12 mouse cellular contexts compared by ENCODE assay signal in the genomic region with DNA sequence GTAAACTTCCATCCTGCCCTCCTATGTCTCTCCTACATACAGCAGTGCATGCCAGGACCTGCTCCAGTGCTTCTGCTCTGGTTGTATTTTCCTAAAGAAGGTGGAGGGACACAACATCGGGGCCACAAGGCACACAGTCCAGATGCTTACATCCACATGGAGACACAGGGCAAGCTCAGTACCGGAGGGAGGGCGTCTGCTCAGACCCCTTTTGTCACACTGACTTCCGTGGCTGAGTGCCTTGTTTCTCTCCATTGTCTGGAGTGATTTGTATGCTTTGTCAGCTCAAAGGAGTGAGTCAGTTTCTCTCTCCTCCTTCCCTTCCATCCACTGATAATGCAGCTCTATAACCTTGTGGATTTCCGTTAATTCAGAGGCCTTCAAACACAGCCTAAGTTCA.
A peak's percentile ranks its signal among the peaks of the same experiment; 100 is the strongest.
DNase-seq lines count a peak whose midpoint lies in the region; ATAC-seq and TF ChIP-seq lines count a peak whose summit lies in the region.
"Had no signal": no experiment of that assay in that cellular context is flagged by ENCODE, and none has a peak within 500 bp of the region (broad histone marks: within the 10 kb centered on the region; RNA-seq: fewer than 3 reads in every experiment).

No protein-coding gene starts in this region.

- no peak overlapping the region for H3K4me2 ChIP-seq in hindbrain, embryonic 11.5 days (replicated peaks; ENCODE audit: low read depth, low read length)
- no peak overlapping the region for H3K4me2 ChIP-seq in hindbrain, embryonic 13.5 days
- H3K4me2 ChIP-seq in midbrain, embryonic 13.5 days (replicated peaks), result no peak overlapping the region
- no peak overlapping the region for H3K4me2 ChIP-seq in embryonic facial prominence, embryonic 13.5 days

- H3K9ac ChIP-seq in hindbrain, embryonic 11.5 days (ENCODE audit: low read depth, low read length), result no peak overlapping the region
- H3K9ac ChIP-seq in hindbrain, embryonic 13.5 days, result no peak overlapping the region
- H3K9ac ChIP-seq in midbrain, embryonic 13.5 days (replicated peaks), result no peak overlapping the region
- no peak overlapping the region for H3K9ac ChIP-seq in embryonic facial prominence, embryonic 13.5 days

- no peak overlapping the region for H3K27ac ChIP-seq in hindbrain, embryonic 11.5 days (ENCODE audit: low read depth, low read length)
- no peak overlapping the region for H3K27ac ChIP-seq in hindbrain, embryonic 13.5 days
- peak overlapping the region; percentile 64; the same call in 1 of the 2 replicates for H3K27ac ChIP-seq in midbrain, embryonic 10.5 days (replicated peaks)
- no peak overlapping the region for H3K27ac ChIP-seq in midbrain, embryonic 13.5 days
- peak overlapping the region; percentile 57 for H3K27ac ChIP-seq in embryonic facial prominence, embryonic 13.5 days
- peak overlapping the region; percentile 41 for H3K27ac ChIP-seq in thymus, adult 2 months (ENCODE audit: control insufficient read depth, insufficient read depth, low read length)
- H3K27ac ChIP-seq: forebrain, embryonic 10.5 days; macrophage had no signal

- no peak overlapping the region for H3K4me3 ChIP-seq in hindbrain, embryonic 11.5 days (ENCODE audit: low read depth, low read length)
- no peak overlapping the region for H3K4me3 ChIP-seq in hindbrain, embryonic 13.5 days
- H3K4me3 ChIP-seq in midbrain, embryonic 10.5 days, result no peak overlapping the region
- no peak overlapping the region for H3K4me3 ChIP-seq in midbrain, embryonic 13.5 days (replicated peaks)
- no peak overlapping the region for H3K4me3 ChIP-seq in embryonic facial prominence, embryonic 13.5 days
- H3K4me3 ChIP-seq in thymus, adult 2 months (ENCODE audit: control insufficient read depth, insufficient read depth, low read length), result no peak overlapping the region
- H3K4me3 ChIP-seq: forebrain, embryonic 10.5 days had no signal

- no peak for TF ChIP-seq CTCF in thymus, adult 2 months (IDR thresholded peaks at IDR 0.05; ENCODE audit: borderline replicate concordance, control insufficient read depth, extremely low read depth, insufficient read depth, low read length, poor library complexity)

- H3K4me1 ChIP-seq in hindbrain, embryonic 11.5 days (replicated peaks; ENCODE audit: control insufficient read depth, insufficient read depth, low read length), result no peaks in the 10 kb centered on the region; the same call in 1 of the 2 replicates
- peaks cover 9% of the 10 kb centered on the region for H3K4me1 ChIP-seq in hindbrain, embryonic 13.5 days (replicated peaks)
- peaks cover 28% of the 10 kb centered on the region for H3K4me1 ChIP-seq in midbrain, embryonic 10.5 days
- H3K4me1 ChIP-seq in midbrain, embryonic 13.5 days (replicated peaks), result peaks cover 14% of the 10 kb centered on the region; the same call in 1 of the 2 replicates
- H3K4me1 ChIP-seq in embryonic facial prominence, embryonic 13.5 days, result peaks cover 10% of the 10 kb centered on the region; the same call in 1 of the 2 replicates
- peaks cover 26% of the 10 kb centered on the region for H3K4me1 ChIP-seq in thymus, adult 2 months (replicated peaks; ENCODE audit: control insufficient read depth, insufficient read depth, low read length)

- no peaks in the 10 kb centered on the region for H3K36me3 ChIP-seq in hindbrain, embryonic 11.5 days (ENCODE audit: control insufficient read depth, insufficient read depth, low read length)
- no peaks in the 10 kb centered on the region for H3K36me3 ChIP-seq in hindbrain, embryonic 13.5 days
- no peaks in the 10 kb centered on the region for H3K36me3 ChIP-seq in midbrain, embryonic 10.5 days
- no peaks in the 10 kb centered on the region for H3K36me3 ChIP-seq in midbrain, embryonic 13.5 days
- H3K36me3 ChIP-seq in embryonic facial prominence, embryonic 13.5 days, result no peaks in the 10 kb centered on the region
- H3K36me3 ChIP-seq in thymus, adult 2 months (ENCODE audit: control insufficient read depth, insufficient read depth, low read length), result no peaks in the 10 kb centered on the region
- H3K36me3 ChIP-seq: forebrain, embryonic 10.5 days had no signal

- H3K27me3 ChIP-seq in hindbrain, embryonic 11.5 days (ENCODE audit: control insufficient read depth, insufficient read depth, low read length), result no peaks in the 10 kb centered on the region
- no peaks in the 10 kb centered on the region for H3K27me3 ChIP-seq in hindbrain, embryonic 13.5 days
- no peaks in the 10 kb centered on the region for H3K27me3 ChIP-seq in midbrain, embryonic 10.5 days (ENCODE audit: low read depth, poor library complexity, severe bottlenecking)
- H3K27me3 ChIP-seq in midbrain, embryonic 13.5 days, result no peaks in the 10 kb centered on the region
- H3K27me3 ChIP-seq in embryonic facial prominence, embryonic 13.5 days, result no peaks in the 10 kb centered on the region
- no peaks in the 10 kb centered on the region for H3K27me3 ChIP-seq in thymus, adult 2 months (ENCODE audit: control insufficient read depth, insufficient read depth, low read length)

- ATAC-seq in hindbrain, embryonic 11.5 days (ENCODE audit: low FRiP score), result peak; percentile 68; the same call in 1 of the 2 replicates
- no peak for ATAC-seq in hindbrain, embryonic 13.5 days (ENCODE audit: low FRiP score)
- ATAC-seq in midbrain, embryonic 13.5 days, result no peak
- ATAC-seq in embryonic facial prominence, embryonic 13.5 days (ENCODE audit: insufficient number of reproducible peaks, insufficient read depth, low FRiP score, low TSS enrichment, low read depth), result no peak

- WGBS in hindbrain, embryonic 11.5 days, result 33% methylated on average over 5 of the region's 5 CpGs
- WGBS in hindbrain, embryonic 13.5 days, result 21% methylated on average over 5 of the region's 5 CpGs
- WGBS in midbrain, embryonic 10.5 days, result 50% methylated on average over 5 of the region's 5 CpGs
- 27% methylated on average over 5 of the region's 5 CpGs for WGBS in midbrain, embryonic 13.5 days
- WGBS in embryonic facial prominence, embryonic 13.5 days, result 56% methylated on average over 5 of the region's 5 CpGs
- 48% methylated on average over 5 of the region's 5 CpGs for WGBS in thymus, adult 2 months

- no peaks in the 10 kb centered on the region for H3K9me3 ChIP-seq in hindbrain, embryonic 11.5 days (ENCODE audit: control insufficient read depth, low read length)
- no peaks in the 10 kb centered on the region for H3K9me3 ChIP-seq in hindbrain, embryonic 13.5 days
- no peaks in the 10 kb centered on the region for H3K9me3 ChIP-seq in midbrain, embryonic 10.5 days (replicated peaks)
- no peaks in the 10 kb centered on the region for H3K9me3 ChIP-seq in midbrain, embryonic 13.5 days
- no peaks in the 10 kb centered on the region for H3K9me3 ChIP-seq in embryonic facial prominence, embryonic 13.5 days
- H3K9me3 ChIP-seq: forebrain, embryonic 10.5 days had no signal

- TF ChIP-seq POLR2A in thymus, adult 2 months (IDR thresholded peaks at IDR 0.05; ENCODE audit: control insufficient read depth, extremely low read depth, insufficient read depth, low read length, poor library complexity), result no peak

- peak; percentile 26 for DNase-seq in hindbrain, embryonic 11.5 days (ENCODE audit: low spot score)
- DNase-seq in midbrain, embryonic 10.5 days (ENCODE audit: low spot score), result no peak
- peak; percentile 7 for DNase-seq in thymus, adult 2 months
- DNase-seq in B cell, adult 2 months, result no peak
- no peak for DNase-seq in layer of hippocampus, adult 9-11 months
- DNase-seq: cerebellum, postnatal 10 days; gastrocnemius, postnatal 36 days had no signal

Comparison
In these comparisons a context has a peak if more than half of its experiments do, and no peak if none do; other contexts are left out.
1. H3K27ac ChIP-seq: peak in midbrain, embryonic 10.5 days (single experiment), embryonic facial prominence, embryonic 13.5 days (single experiment) and thymus, adult 2 months (single experiment); none in hindbrain, embryonic 11.5 days (single experiment), hindbrain, embryonic 13.5 days (single experiment) and midbrain, embryonic 13.5 days (single experiment).
2. DNase-seq: peak in hindbrain, embryonic 11.5 days (single experiment) and thymus, adult 2 months (single experiment); none in midbrain, embryonic 10.5 days (single experiment), B cell, adult 2 months (0 of 2) and layer of hippocampus, adult 9-11 months (single experiment).